Mouse (Mus musculus): ENCODE data around the gene Gli1. TPM values are rescaled to one million over a fixed set of nuclear protein-coding genes. Genes with fewer than 3 reads are reported as not detected.

The Gli1 gene
- total and polyA plus RNA-seq, 3 experiments, result 0.10 to 0.42 TPM; not detected in 1

DNA sequence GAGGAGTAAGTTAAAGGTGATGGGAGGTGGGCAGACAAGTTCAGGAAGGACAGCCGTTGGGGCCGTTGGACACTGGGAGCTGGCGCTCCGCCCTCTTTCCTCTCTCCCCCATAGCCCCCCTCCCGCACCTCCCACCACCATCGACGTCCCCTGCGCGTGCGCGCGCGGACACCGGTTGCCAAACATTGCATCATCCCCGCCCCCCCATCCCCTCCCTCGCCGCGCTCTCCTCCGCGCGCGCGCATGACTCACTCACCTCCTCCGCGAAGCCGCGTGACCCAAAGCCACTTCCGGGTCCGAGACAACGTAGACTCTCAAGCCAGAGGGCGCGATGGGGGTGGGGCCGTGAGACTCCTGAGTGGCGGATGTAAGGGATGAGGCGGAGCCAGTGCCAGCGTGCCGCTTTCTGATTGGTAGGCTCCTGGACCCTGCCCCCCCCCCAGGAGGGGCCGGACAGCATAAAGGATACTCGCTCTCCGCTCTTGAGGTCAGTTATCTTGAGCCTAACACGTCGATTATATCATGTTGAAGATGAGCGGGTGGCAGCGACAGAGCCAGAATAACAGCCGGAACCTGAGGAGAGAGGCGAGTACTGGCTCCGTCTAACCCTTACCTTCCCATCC lies 51.4 kb downstream of the Gli1 start:
- dilution Hi-C loops (cut with MboI; ENCODE audit: extremely low pct_ligation_motif_present, extremely low pct_unique_long_range_greater_than_20kb, low sequenced_read_pairs), result no loop called here
- peak; percentile 100 for DNase-seq (ENCODE audit: extremely low read depth)
- peaks cover 20 to 49% of the 10 kb centered on the region in 2 experiments for H3K4me1 ChIP-seq (ENCODE audit: control insufficient read depth in 1 of 2, insufficient read depth in 2 of 2)

DNA sequence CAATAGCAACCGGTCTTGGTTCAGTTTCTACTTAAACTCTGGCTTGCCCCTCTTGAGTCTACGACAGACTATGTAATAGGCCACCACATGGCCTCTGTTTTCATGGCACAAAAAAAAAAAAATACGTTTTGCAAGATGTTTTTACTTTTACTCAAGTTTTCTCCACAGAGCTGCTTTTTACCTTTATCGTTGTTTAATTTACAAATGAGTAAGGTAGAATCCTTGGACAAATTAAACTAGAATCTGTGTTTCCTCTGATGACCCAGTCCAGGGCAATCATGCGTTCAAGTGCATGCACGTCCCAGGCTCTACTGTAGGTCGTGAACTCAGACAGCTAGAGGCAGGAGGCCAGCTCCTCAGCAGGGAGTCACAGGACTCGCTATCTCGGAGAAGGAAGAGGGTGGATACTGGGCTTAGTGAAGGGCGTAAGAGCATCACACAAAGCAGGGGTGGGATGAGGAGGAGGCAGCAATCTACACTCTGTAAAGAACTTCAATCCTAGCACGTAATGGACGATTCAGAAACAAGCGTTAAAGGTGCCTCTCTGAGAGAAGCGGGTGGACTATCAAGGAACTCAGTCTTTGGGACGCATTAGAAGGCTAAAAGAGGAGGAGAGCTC lies 52.1 kb downstream of the Gli1 start:
- dilution Hi-C loops (cut with MboI; ENCODE audit: extremely low pct_ligation_motif_present, extremely low pct_unique_long_range_greater_than_20kb, low sequenced_read_pairs) (no loop called here), in situ Hi-C loops (cut with MboI; ENCODE audit: low pct_ligation_motif_present, low pct_unique_long_range_greater_than_20kb, low sequenced_read_pairs) (no loop called here)
- Histone ChIP-seq H3K27ac (ENCODE audit: insufficient read depth, low read depth) (peak overlapping the region; percentile 99), H3K4me3 (replicated peaks in 1 of 3; ENCODE audit: low read depth in 2 of 3, low read length in 2 of 3, poor library complexity in 1 of 3) (peak overlapping the region; percentile 19 to 74 (median 38)), H3K4me1 (ENCODE audit: control insufficient read depth in 1 of 2, insufficient read depth in 2 of 2) (peaks cover 20 to 46% of the 10 kb centered on the region in 2 experiments), H3K27me3 (replicated peaks) (no peaks in the 10 kb centered on the region), H3K9ac (ENCODE audit: insufficient read depth, low read depth) (peak overlapping the region; percentile 41), H3K4me2 (ENCODE audit: insufficient read depth, low read depth, poor library complexity, severe bottlenecking) (peak overlapping the region; percentile 18), H3K36me3 (replicated peaks in 1 of 2; ENCODE audit: control insufficient read depth in 1 of 2, insufficient read depth in 1 of 2, low read length in 1 of 2) (peaks cover 49 to 60% of the 10 kb centered on the region in 2 experiments), H3K9me3 (replicated peaks; ENCODE audit: low read length) (no peaks in the 10 kb centered on the region), H3K79me2 (replicated peaks; ENCODE audit: control insufficient read depth, extremely low read depth, insufficient read depth, poor library complexity, severe bottlenecking) (peaks cover 53% of the 10 kb centered on the region)
- peak; percentile 61 for DNase-seq (ENCODE audit: extremely low read depth)
- no peak for TF ChIP-seq CTCF (conservative IDR thresholded peaks at IDR 0.05 in 1 of 2, IDR thresholded peaks at IDR 0.05 in 1 of 2; ENCODE audit: low read depth in 2 of 2, low read length in 2 of 2)
- no peak for TF ChIP-seq ETS1 (conservative IDR thresholded peaks at IDR 0.05; ENCODE audit: low read depth, low read length)
- no peak for TF ChIP-seq POLR2AphosphoS2 (IDR thresholded peaks at IDR 0.05; ENCODE audit: low read depth, low read length)
- TF ChIP-seq POLR2A (IDR thresholded peaks at IDR 0.05; ENCODE audit: low read depth, low read length), result no peak; the same call in 1 of the 2 replicates
- TF ChIP-seq MAZ (IDR thresholded peaks at IDR 0.05; ENCODE audit: low read depth, low read length), result 0 out of 2 replicates have a peak, but pooled peaks have one; percentile 11
- TF ChIP-seq SIN3A (IDR thresholded peaks at IDR 0.05; ENCODE audit: low read length), result peak; percentile 8; the same call in 1 of the 2 replicates
- TF ChIP-seq MYC (IDR thresholded peaks at IDR 0.05; ENCODE audit: low read depth, low read length), result peak; percentile 69
- TF ChIP-seq PAX5 (IDR thresholded peaks at IDR 0.05; ENCODE audit: low read length), result no peak
- no peak for TF ChIP-seq ZMIZ1 (IDR thresholded peaks at IDR 0.05; ENCODE audit: low read depth, low read length)
- TF ChIP-seq JUND (conservative IDR thresholded peaks at IDR 0.05; ENCODE audit: low read depth, low read length), result no peak
- no peak for TF ChIP-seq MXI1 (IDR thresholded peaks at IDR 0.05; ENCODE audit: low read depth, low read length)
- TF ChIP-seq TBP (conservative IDR thresholded peaks at IDR 0.05; ENCODE audit: low read depth, low read length), result no peak; the same call in 1 of the 2 replicates
- no peak for TF ChIP-seq RAD21 (IDR thresholded peaks at IDR 0.05; ENCODE audit: low read depth, low read length)
- TF ChIP-seq NELFE (IDR thresholded peaks at IDR 0.05; ENCODE audit: low read depth, low read length), result no peak
- TF ChIP-seq IRF4 (IDR thresholded peaks at IDR 0.05; ENCODE audit: low read depth, low read length), result no peak
- TF ChIP-seq ELF1 (IDR thresholded peaks at IDR 0.05; ENCODE audit: low read depth, low read length), result no peak

More for the DNA sequence above, 51.4 kb downstream of the Gli1 start:
- H3K9ac ChIP-seq (ENCODE audit: insufficient read depth, low read depth), result peak overlapping the region; percentile 97
- in situ Hi-C loops (cut with MboI; ENCODE audit: low pct_ligation_motif_present, low pct_unique_long_range_greater_than_20kb, low sequenced_read_pairs), result no loop called here
- peak overlapping the region; percentile 18; the same call in 1 of the 2 replicates for H3K4me2 ChIP-seq (ENCODE audit: insufficient read depth, low read depth, poor library complexity, severe bottlenecking)
- H3K4me3 ChIP-seq (replicated peaks in 1 of 3; ENCODE audit: low read depth in 2 of 3, low read length in 2 of 3, poor library complexity in 1 of 3), result peak overlapping the region; percentile 72 to 98 (median 79)
- peak overlapping the region; percentile 99 for H3K27ac ChIP-seq (ENCODE audit: insufficient read depth, low read depth)
- H3K79me2 ChIP-seq (replicated peaks; ENCODE audit: control insufficient read depth, extremely low read depth, insufficient read depth, poor library complexity, severe bottlenecking), result peaks cover 53% of the 10 kb centered on the region
- no peaks in the 10 kb centered on the region for H3K27me3 ChIP-seq (replicated peaks)
- TF ChIP-seq MAX (IDR thresholded peaks at IDR 0.05; ENCODE audit: low read length) (peak; percentile 82), E2F4 (IDR thresholded peaks at IDR 0.05; ENCODE audit: insufficient replicate concordance, low read depth, low read length) (no peak), ZKSCAN1 (IDR thresholded peaks at IDR 0.05; ENCODE audit: borderline replicate concordance, low read depth, low read length) (no peak), NRF1 (IDR thresholded peaks at IDR 0.05; ENCODE audit: low read depth, low read length) (peak; percentile 93), KAT2A (IDR thresholded peaks at IDR 0.05; ENCODE audit: insufficient replicate concordance, low read length) (peak; percentile 63; the same call in 1 of the 2 replicates), ZC3H11A (IDR thresholded peaks at IDR 0.05; ENCODE audit: low read depth, low read length) (no peak), ZNF384 (IDR thresholded peaks at IDR 0.05; ENCODE audit: low read depth, low read length) (no peak), EP300 (IDR thresholded peaks at IDR 0.05; ENCODE audit: low read length) (peak; percentile 35; the same call in 1 of the 2 replicates), HCFC1 (IDR thresholded peaks at IDR 0.05; ENCODE audit: low read depth, low read length) (peak; percentile 76), RAD21 (IDR thresholded peaks at IDR 0.05; ENCODE audit: low read depth, low read length) (no peak), CHD1 (IDR thresholded peaks at IDR 0.05; ENCODE audit: low read depth, low read length) (no peak; the same call in 1 of the 2 replicates), MYC (IDR thresholded peaks at IDR 0.05; ENCODE audit: low read depth, low read length) (peak; percentile 64), PAX5 (IDR thresholded peaks at IDR 0.05; ENCODE audit: low read length) (no peak), JUND (conservative IDR thresholded peaks at IDR 0.05; ENCODE audit: low read depth, low read length) (no peak), UBTF (IDR thresholded peaks at IDR 0.05; ENCODE audit: low read depth, low read length) (no peak), TBP (conservative IDR thresholded peaks at IDR 0.05; ENCODE audit: low read depth, low read length) (peak; percentile 98), SIN3A (IDR thresholded peaks at IDR 0.05; ENCODE audit: low read length) (peak; percentile 87), POLR2AphosphoS2 (IDR thresholded peaks at IDR 0.05; ENCODE audit: low read depth, low read length) (peak; percentile 99), TCF12 (IDR thresholded peaks at IDR 0.05; ENCODE audit: low read depth, low read length) (peak; percentile 88), MAZ (IDR thresholded peaks at IDR 0.05; ENCODE audit: low read depth, low read length) (peak; percentile 99; the same call in 1 of the 2 replicates), GABPA (IDR thresholded peaks at IDR 0.05; ENCODE audit: insufficient replicate concordance, low read depth, low read length) (no peak), USF1 (IDR thresholded peaks at IDR 0.05; ENCODE audit: low read depth, low read length) (peak; percentile 85), USF2 (conservative IDR thresholded peaks at IDR 0.05; ENCODE audit: low read depth, low read length) (no peak; the same call in 1 of the 2 replicates), MEF2A (IDR thresholded peaks at IDR 0.05; ENCODE audit: borderline replicate concordance, low read depth, low read length) (peak; percentile 76), MXI1 (IDR thresholded peaks at IDR 0.05; ENCODE audit: low read depth, low read length) (peak; percentile 86), NELFE (IDR thresholded peaks at IDR 0.05; ENCODE audit: low read depth, low read length) (peak; percentile 99), MAFK (IDR thresholded peaks at IDR 0.05; ENCODE audit: insufficient replicate concordance, low read length) (no peak), ETS1 (conservative IDR thresholded peaks at IDR 0.05; ENCODE audit: low read depth, low read length) (peak; percentile 88), BHLHE40 (IDR thresholded peaks at IDR 0.05; ENCODE audit: low read depth, low read length) (peak; percentile 95), CTCF (conservative IDR thresholded peaks at IDR 0.05 in 1 of 2, IDR thresholded peaks at IDR 0.05 in 1 of 2; ENCODE audit: low read depth in 2 of 2, low read length in 2 of 2) (no peak), CHD2 (IDR thresholded peaks at IDR 0.05; ENCODE audit: low read length) (peak; percentile 92), ZMIZ1 (IDR thresholded peaks at IDR 0.05; ENCODE audit: low read depth, low read length) (peak; percentile 99), ELF1 (IDR thresholded peaks at IDR 0.05; ENCODE audit: low read depth, low read length) (peak; percentile 100), RCOR1 (conservative IDR thresholded peaks at IDR 0.05; ENCODE audit: low read depth, low read length) (no peak; the same call in 1 of the 2 replicates), JUN (IDR thresholded peaks at IDR 0.05; ENCODE audit: insufficient read depth, low read depth, low read length) (no peak), POLR2A (IDR thresholded peaks at IDR 0.05; ENCODE audit: low read depth, low read length) (peak; percentile 100), SMC3 (IDR thresholded peaks at IDR 0.05; ENCODE audit: low read depth, low read length) (no peak), IRF4 (IDR thresholded peaks at IDR 0.05; ENCODE audit: low read depth, low read length) (no peak)
- no peaks in the 10 kb centered on the region for H3K9me3 ChIP-seq (replicated peaks; ENCODE audit: low read length)
- H3K36me3 ChIP-seq (replicated peaks in 1 of 2; ENCODE audit: control insufficient read depth in 1 of 2, insufficient read depth in 1 of 2, low read length in 1 of 2), result peaks cover 50 to 60% of the 10 kb centered on the region in 2 experiments
